Mouse (Mus musculus): ENCODE measurements at regions not wholly inside any gene's neighbourhood (a gene's known extent, or its start where the extent isn't known, plus 50 kb on each side); places are given as distances from the start of the nearest gene placed in this dataset.

GRCm38 (mm10) chr13:82937856-82938255, 566.0 kb upstream of the Mef2c start:
- Histone ChIP-seq H3K27ac (no peak overlapping the region), H3K27me3 (no peaks in the 10 kb centered on the region), H3K9me3 (replicated peaks) (no peaks in the 10 kb centered on the region), H3K4me2 (no peak overlapping the region), H3K9ac (no peak overlapping the region), H3K36me3 (no peaks in the 10 kb centered on the region), H3K4me3 (replicated peaks) (no peak overlapping the region), H3K4me1 (no peaks in the 10 kb centered on the region)
- WGBS: 81% methylated on average over 3 of the region's 3 CpGs
- ATAC-seq (replicated peaks; ENCODE audit: low FRiP score): no peak

- Histone ChIP-seq H3K27ac (no peak overlapping the region), H3K9ac (no peak overlapping the region), H3K4me1 (no peaks in the 10 kb centered on the region), H3K4me3 (replicated peaks) (no peak overlapping the region), H3K9me3 (replicated peaks) (no peaks in the 10 kb centered on the region), H3K27me3 (no peaks in the 10 kb centered on the region), H3K4me2 (no peak overlapping the region), H3K36me3 (no peaks in the 10 kb centered on the region)
- ATAC-seq (replicated peaks; ENCODE audit: low FRiP score): no peak
- WGBS: 63% methylated on average over 11 of the region's 11 CpGs
Measured at GRCm38 (mm10) chr13:82942691-82943341, 561.0 kb upstream of the Mef2c start.

GRCm38 (mm10) chr13:82946931-82947330, 556.9 kb upstream of the Mef2c start:
- ATAC-seq (replicated peaks; ENCODE audit: low FRiP score): no peak
- Histone ChIP-seq H3K4me2 (no peak overlapping the region), H3K4me1 (no peaks in the 10 kb centered on the region), H3K27ac (no peak overlapping the region), H3K9ac (no peak overlapping the region), H3K36me3 (no peaks in the 10 kb centered on the region), H3K27me3 (no peaks in the 10 kb centered on the region), H3K9me3 (replicated peaks) (no peaks in the 10 kb centered on the region), H3K4me3 (replicated peaks) (no peak overlapping the region)
- WGBS: 89% methylated on average over 5 of the region's 5 CpGs

- Histone ChIP-seq H3K36me3 (no peaks in the 10 kb centered on the region), H3K9me3 (replicated peaks) (no peaks in the 10 kb centered on the region), H3K4me3 (replicated peaks) (no peak overlapping the region), H3K9ac (no peak overlapping the region), H3K4me1 (no peaks in the 10 kb centered on the region), H3K27me3 (no peaks in the 10 kb centered on the region), H3K27ac (no peak overlapping the region), H3K4me2 (no peak overlapping the region)
- ATAC-seq (replicated peaks; ENCODE audit: low FRiP score): no peak
- WGBS: 65% methylated on average over 6 of the region's 6 CpGs
Measured at GRCm38 (mm10) chr13:82949541-82949940, 554.3 kb upstream of the Mef2c start.

GRCm38 (mm10) chr13:82962333-82962732, 541.5 kb upstream of the Mef2c start:
- WGBS: 64% methylated on average over 3 of the region's 3 CpGs
- H3K9me3 ChIP-seq (replicated peaks): no peaks in the 10 kb centered on the region
- H3K36me3 ChIP-seq: no peaks in the 10 kb centered on the region
- no peaks in the 10 kb centered on the region for H3K4me1 ChIP-seq
- H3K4me2 ChIP-seq: no peak overlapping the region
- H3K4me3 ChIP-seq (replicated peaks): no peak overlapping the region
- no peak overlapping the region for H3K27ac ChIP-seq
- no peak overlapping the region for H3K9ac ChIP-seq
- no peaks in the 10 kb centered on the region for H3K27me3 ChIP-seq
- ATAC-seq (replicated peaks; ENCODE audit: low FRiP score): no peak

- Histone ChIP-seq H3K9ac (no peak overlapping the region), H3K27ac (no peak overlapping the region), H3K9me3 (replicated peaks) (no peaks in the 10 kb centered on the region), H3K4me1 (no peaks in the 10 kb centered on the region), H3K4me2 (no peak overlapping the region), H3K36me3 (no peaks in the 10 kb centered on the region), H3K27me3 (no peaks in the 10 kb centered on the region), H3K4me3 (replicated peaks) (no peak overlapping the region)
- 84% methylated on average over 9 of the region's 9 CpGs for WGBS
- ATAC-seq (replicated peaks; ENCODE audit: low FRiP score): no peak
Measured at GRCm38 (mm10) chr13:82971722-82972121, 532.1 kb upstream of the Mef2c start.

GRCm38 (mm10) chr13:82974210-82974811, 529.5 kb upstream of the Mef2c start:
- no peak overlapping the region for H3K4me3 ChIP-seq (replicated peaks)
- no peaks in the 10 kb centered on the region for H3K4me1 ChIP-seq
- 81% methylated on average over 1 of the region's 1 CpGs for WGBS
- H3K4me2 ChIP-seq: no peak overlapping the region
- H3K9ac ChIP-seq: no peak overlapping the region
- no peak for ATAC-seq (replicated peaks; ENCODE audit: low FRiP score)
- H3K9me3 ChIP-seq (replicated peaks): no peaks in the 10 kb centered on the region
- no peaks in the 10 kb centered on the region for H3K36me3 ChIP-seq
- no peak overlapping the region for H3K27ac ChIP-seq
- no peaks in the 10 kb centered on the region for H3K27me3 ChIP-seq

- Histone ChIP-seq H3K27me3 (no peaks in the 10 kb centered on the region), H3K9ac (no peak overlapping the region), H3K9me3 (replicated peaks) (no peaks in the 10 kb centered on the region), H3K4me3 (replicated peaks) (no peak overlapping the region), H3K27ac (no peak overlapping the region), H3K4me1 (no peaks in the 10 kb centered on the region), H3K4me2 (no peak overlapping the region), H3K36me3 (no peaks in the 10 kb centered on the region)
- ATAC-seq (replicated peaks; ENCODE audit: low FRiP score): no peak
Measured at GRCm38 (mm10) chr13:83001118-83001517, 502.7 kb upstream of the Mef2c start.

GRCm38 (mm10) chr13:83016686-83017085, 487.1 kb upstream of the Mef2c start:
- Histone ChIP-seq H3K4me1 (no peaks in the 10 kb centered on the region), H3K36me3 (no peaks in the 10 kb centered on the region), H3K4me3 (replicated peaks) (no peak overlapping the region), H3K9me3 (replicated peaks) (no peaks in the 10 kb centered on the region), H3K27me3 (no peaks in the 10 kb centered on the region), H3K4me2 (no peak overlapping the region), H3K9ac (no peak overlapping the region), H3K27ac (no peak overlapping the region)
- ATAC-seq (replicated peaks; ENCODE audit: low FRiP score): no peak

GRCm38 (mm10) chr13:83020829-83021228, 483.0 kb upstream of the Mef2c start:
- H3K36me3 ChIP-seq: no peaks in the 10 kb centered on the region
- peak; percentile 49 for ATAC-seq (replicated peaks; ENCODE audit: low FRiP score)
- H3K9ac ChIP-seq: no peak overlapping the region
- no peaks in the 10 kb centered on the region for H3K4me1 ChIP-seq
- no peaks in the 10 kb centered on the region for H3K9me3 ChIP-seq (replicated peaks)
- H3K27ac ChIP-seq: no peak overlapping the region
- WGBS: 22% methylated on average over 3 of the region's 3 CpGs
- no peak overlapping the region for H3K4me3 ChIP-seq (replicated peaks)
- no peaks in the 10 kb centered on the region for H3K27me3 ChIP-seq
- no peak overlapping the region for H3K4me2 ChIP-seq

- no peaks in the 10 kb centered on the region for H3K27me3 ChIP-seq
- 91% methylated on average over 4 of the region's 4 CpGs for WGBS
- no peak overlapping the region for H3K4me3 ChIP-seq (replicated peaks)
- no peak for ATAC-seq (replicated peaks; ENCODE audit: low FRiP score)
- no peak overlapping the region for H3K4me2 ChIP-seq
- no peaks in the 10 kb centered on the region for H3K4me1 ChIP-seq
- H3K27ac ChIP-seq: no peak overlapping the region
- H3K9ac ChIP-seq: no peak overlapping the region
- no peaks in the 10 kb centered on the region for H3K9me3 ChIP-seq (replicated peaks)
- H3K36me3 ChIP-seq: no peaks in the 10 kb centered on the region
Measured at GRCm38 (mm10) chr13:83023972-83024371, 479.9 kb upstream of the Mef2c start.

- no peaks in the 10 kb centered on the region for H3K9me3 ChIP-seq (replicated peaks)
- H3K4me2 ChIP-seq: no peak overlapping the region
- no peak overlapping the region for H3K4me3 ChIP-seq (replicated peaks)
- H3K36me3 ChIP-seq: no peaks in the 10 kb centered on the region
- H3K27me3 ChIP-seq: no peaks in the 10 kb centered on the region
- no peaks in the 10 kb centered on the region for H3K4me1 ChIP-seq
- no peak overlapping the region for H3K27ac ChIP-seq
- no peak overlapping the region for H3K9ac ChIP-seq
- ATAC-seq (replicated peaks; ENCODE audit: low FRiP score): no peak
Measured at GRCm38 (mm10) chr13:83035962-83036361, 467.9 kb upstream of the Mef2c start.

GRCm38 (mm10) chr13:83041506-83041905, 462.3 kb upstream of the Mef2c start:
- H3K9ac ChIP-seq: no peak overlapping the region
- H3K27me3 ChIP-seq: no peaks in the 10 kb centered on the region
- no peaks in the 10 kb centered on the region for H3K9me3 ChIP-seq (replicated peaks)
- no peak overlapping the region for H3K27ac ChIP-seq
- H3K4me2 ChIP-seq: no peak overlapping the region
- ATAC-seq (replicated peaks; ENCODE audit: low FRiP score): no peak
- H3K4me1 ChIP-seq: no peaks in the 10 kb centered on the region
- WGBS: 90% methylated on average over 1 of the region's 1 CpGs
- no peaks in the 10 kb centered on the region for H3K36me3 ChIP-seq
- H3K4me3 ChIP-seq (replicated peaks): no peak overlapping the region
